Mouse (Mus musculus): Measurements from ENCODE around the gene Cfap74. TPM values are rescaled to one million over a fixed set of nuclear protein-coding genes. Genes with fewer than 3 reads are reported as not detected.

Gene Cfap74
- total and polyA plus RNA-seq, 2 experiments from 2014 or later, result 5.2 to 5.7 TPM

- DNase-seq (ENCODE audit: low spot score), result no peak
- no peak for ATAC-seq
- no peak overlapping the region for H3K4me2 ChIP-seq (ENCODE audit: low read depth, low read length)
- TF ChIP-seq CTCF (IDR thresholded peaks at IDR 0.05; ENCODE audit: low read depth), result no peak
- H3K9ac ChIP-seq (replicated peaks; ENCODE audit: low read length), result no peak overlapping the region
- 89% methylated on average over 9 of the region's 9 CpGs for WGBS
- no peaks in the 10 kb centered on the region for H3K9me3 ChIP-seq (ENCODE audit: low read length)
- H3K4me3 ChIP-seq (ENCODE audit: low read length), result no peak overlapping the region
- H3K36me3 ChIP-seq (ENCODE audit: insufficient read depth, low read length), result no peaks in the 10 kb centered on the region
- H3K27ac ChIP-seq, result no peak overlapping the region
- H3K4me1 ChIP-seq (ENCODE audit: insufficient read depth, low read length), result no peaks in the 10 kb centered on the region
- peaks cover 16% of the 10 kb centered on the region for H3K27me3 ChIP-seq (ENCODE audit: insufficient read depth, low read length)
These were observed 41.3 kb upstream of the Cfap74 start for GRCm38 (mm10) chr4:155367739-155368138.

- Histone ChIP-seq H3K9ac (replicated peaks; ENCODE audit: low read length) (no peak overlapping the region), H3K27me3 (ENCODE audit: insufficient read depth, low read length) (peaks cover 7% of the 10 kb centered on the region; the same call in 1 of the 2 replicates), H3K27ac (no peak overlapping the region), H3K9me3 (ENCODE audit: low read length) (no peaks in the 10 kb centered on the region), H3K4me1 (ENCODE audit: insufficient read depth, low read length) (no peaks in the 10 kb centered on the region), H3K36me3 (ENCODE audit: insufficient read depth, low read length) (no peaks in the 10 kb centered on the region), H3K4me3 (ENCODE audit: low read length) (no peak overlapping the region), H3K4me2 (ENCODE audit: low read depth, low read length) (no peak overlapping the region)
- ATAC-seq (0 out of 2 replicates have a peak, but pooled peaks have one; percentile 27), DNase-seq (ENCODE audit: low spot score) (peak; percentile 67)
- 22% methylated on average over 12 of the region's 12 CpGs for WGBS
- peak; percentile 88 for TF ChIP-seq CTCF (IDR thresholded peaks at IDR 0.05; ENCODE audit: low read depth)
These were observed 40.3 kb upstream of the Cfap74 start for GRCm38 (mm10) chr4:155368684-155369083.

- no peak for TF ChIP-seq CTCF (IDR thresholded peaks at IDR 0.05; ENCODE audit: low read depth)
- Histone ChIP-seq H3K4me2 (ENCODE audit: low read depth, low read length) (no peak overlapping the region), H3K4me1 (ENCODE audit: insufficient read depth, low read length) (no peaks in the 10 kb centered on the region), H3K4me3 (ENCODE audit: low read length) (no peak overlapping the region), H3K36me3 (ENCODE audit: insufficient read depth, low read length) (no peaks in the 10 kb centered on the region), H3K9me3 (ENCODE audit: low read length) (no peaks in the 10 kb centered on the region), H3K27me3 (ENCODE audit: insufficient read depth, low read length) (no peaks in the 10 kb centered on the region), H3K9ac (replicated peaks; ENCODE audit: low read length) (no peak overlapping the region), H3K27ac (no peak overlapping the region)
- ATAC-seq, result no peak
- WGBS, result 77% methylated on average over 15 of the region's 15 CpGs
- DNase-seq (ENCODE audit: low spot score), result no peak
These were observed 38.0 kb upstream of the Cfap74 start for GRCm38 (mm10) chr4:155370737-155371715.

GRCm38 (mm10) chr4:155371797-155372735 is 36.9 kb upstream of the Cfap74 start:
- TF ChIP-seq CTCF (IDR thresholded peaks at IDR 0.05; ENCODE audit: low read depth), result no peak
- Histone ChIP-seq H3K27ac (no peak overlapping the region), H3K4me3 (ENCODE audit: low read length) (no peak overlapping the region), H3K27me3 (ENCODE audit: insufficient read depth, low read length) (no peaks in the 10 kb centered on the region), H3K9ac (replicated peaks; ENCODE audit: low read length) (no peak overlapping the region), H3K36me3 (ENCODE audit: insufficient read depth, low read length) (no peaks in the 10 kb centered on the region), H3K4me2 (ENCODE audit: low read depth, low read length) (no peak overlapping the region), H3K9me3 (ENCODE audit: low read length) (no peaks in the 10 kb centered on the region), H3K4me1 (ENCODE audit: insufficient read depth, low read length) (no peaks in the 10 kb centered on the region)
- 55% methylated on average over 5 of the region's 5 CpGs for WGBS
- ATAC-seq, result 0 out of 2 replicates have a peak, but pooled peaks have one; percentile 38
- DNase-seq (ENCODE audit: low spot score), result no peak

DNA sequence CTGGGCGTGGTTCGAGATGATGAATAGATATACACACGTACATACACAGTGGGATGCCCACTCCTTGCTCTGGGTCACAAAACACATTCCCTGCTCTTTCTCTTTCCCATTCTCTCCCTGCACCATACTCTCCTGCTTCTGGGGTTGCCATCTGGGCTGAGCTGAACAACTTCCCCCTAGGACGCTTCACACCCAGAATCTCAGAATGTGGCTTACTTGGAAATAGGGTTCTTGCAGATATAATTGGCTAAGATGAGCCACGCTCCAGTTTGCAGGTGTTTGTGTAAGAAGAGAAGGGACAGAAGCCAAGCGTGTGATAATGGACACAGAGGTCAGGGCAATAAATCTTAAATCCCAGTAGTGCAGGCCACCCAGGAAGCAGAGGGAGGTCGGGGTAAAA is 27.0 kb upstream of the Cfap74 start:
- DNase-seq (ENCODE audit: low spot score) (no peak), ATAC-seq (no peak)
- Histone ChIP-seq H3K27ac (no peak overlapping the region), H3K36me3 (ENCODE audit: insufficient read depth, low read length) (no peaks in the 10 kb centered on the region), H3K4me3 (ENCODE audit: low read length) (no peak overlapping the region), H3K4me2 (ENCODE audit: low read depth, low read length) (no peak overlapping the region), H3K27me3 (ENCODE audit: insufficient read depth, low read length) (no peaks in the 10 kb centered on the region), H3K9ac (replicated peaks; ENCODE audit: low read length) (no peak overlapping the region), H3K4me1 (ENCODE audit: insufficient read depth, low read length) (no peaks in the 10 kb centered on the region), H3K9me3 (ENCODE audit: low read length) (no peaks in the 10 kb centered on the region)
- no peak for TF ChIP-seq CTCF (IDR thresholded peaks at IDR 0.05; ENCODE audit: low read depth)
- WGBS, result 52% methylated on average over 7 of the region's 7 CpGs

- H3K27me3 ChIP-seq (ENCODE audit: insufficient read depth, low read length), result no peaks in the 10 kb centered on the region
- H3K9ac ChIP-seq (replicated peaks; ENCODE audit: low read length), result no peak overlapping the region
- H3K4me3 ChIP-seq (ENCODE audit: low read length), result no peak overlapping the region
- WGBS, result 18% methylated on average over 9 of the region's 9 CpGs
- DNase-seq (ENCODE audit: low spot score) (no peak), ATAC-seq (no peak)
- no peaks in the 10 kb centered on the region for H3K9me3 ChIP-seq (ENCODE audit: low read length)
- H3K4me1 ChIP-seq (ENCODE audit: insufficient read depth, low read length), result no peaks in the 10 kb centered on the region
- no peak for TF ChIP-seq CTCF (IDR thresholded peaks at IDR 0.05; ENCODE audit: low read depth)
- no peak overlapping the region for H3K27ac ChIP-seq
- no peak overlapping the region for H3K4me2 ChIP-seq (ENCODE audit: low read depth, low read length)
- H3K36me3 ChIP-seq (ENCODE audit: insufficient read depth, low read length), result no peaks in the 10 kb centered on the region
These were observed 26.2 kb upstream of the Cfap74 start for GRCm38 (mm10) chr4:155382752-155383151.

All from hindbrain, postnatal 0 days (tissue).